Mouse (Mus musculus): ENCODE results near the gene Hk2.

Hk2 gene

GRCm38 (mm10) chr6:82774321-82774764, at the start of gene Hk2:
Gene Hk2, minus strand, starts transcription at chr6:82774454.
- DNase-seq (ENCODE audit: low spot score in 2 of 2), result peak; percentile 72 to 90

- DNase-seq (ENCODE audit: low spot score in 2 of 2), result no peak
These were observed 47.6 kb upstream of the Hk2 start for GRCm38 (mm10) chr6:82821758-82822253.

GRCm38 (mm10) chr6:82820716-82821115, 46.5 kb upstream of the Hk2 start:
- no peak for DNase-seq (ENCODE audit: low spot score in 2 of 2)

GRCm38 (mm10) chr6:82814821-82815220, 40.6 kb upstream of the Hk2 start:
- no peak for DNase-seq (ENCODE audit: low spot score in 2 of 2)

GRCm38 (mm10) chr6:82807984-82808700, 33.9 kb upstream of the Hk2 start:
- DNase-seq (ENCODE audit: low spot score in 2 of 2), result no peak

GRCm38 (mm10) chr6:82806971-82807370, 32.7 kb upstream of the Hk2 start:
- DNase-seq (ENCODE audit: low spot score in 2 of 2), result no peak

- DNase-seq (ENCODE audit: low spot score in 2 of 2), result no peak
These were observed 32.2 kb upstream of the Hk2 start for GRCm38 (mm10) chr6:82806503-82806902.

GRCm38 (mm10) chr6:82805894-82806293, 31.6 kb upstream of the Hk2 start:
- DNase-seq (ENCODE audit: low spot score in 2 of 2), result no peak

GRCm38 (mm10) chr6:82804984-82805383, 30.7 kb upstream of the Hk2 start:
- no peak for DNase-seq (ENCODE audit: low spot score in 2 of 2)

GRCm38 (mm10) chr6:82798202-82798737, 24.0 kb upstream of the Hk2 start:
- DNase-seq (ENCODE audit: low spot score in 2 of 2), result no peak

- peak in 1 of 2 experiments; percentile 17 for DNase-seq (ENCODE audit: low spot score in 2 of 2)
These were observed 23.1 kb upstream of the Hk2 start for GRCm38 (mm10) chr6:82797300-82797839.

GRCm38 (mm10) chr6:82790864-82791263, 16.6 kb upstream of the Hk2 start:
- no peak for DNase-seq (ENCODE audit: low spot score in 2 of 2)

GRCm38 (mm10) chr6:82783906-82784305, 9.7 kb upstream of the Hk2 start:
- no peak for DNase-seq (ENCODE audit: low spot score in 2 of 2)

- DNase-seq (ENCODE audit: low spot score in 2 of 2), result no peak
These were observed 6.6 kb upstream of the Hk2 start for GRCm38 (mm10) chr6:82780802-82781393.

GRCm38 (mm10) chr6:82780369-82780768, 6.1 kb upstream of the Hk2 start:
- DNase-seq (ENCODE audit: low spot score in 2 of 2), result no peak

GRCm38 (mm10) chr6:82777124-82777654, 2.9 kb upstream of the Hk2 start:
- no peak for DNase-seq (ENCODE audit: low spot score in 2 of 2)

GRCm38 (mm10) chr6:82775386-82775785, 1.1 kb upstream of the Hk2 start:
- no peak for DNase-seq (ENCODE audit: low spot score in 2 of 2)

- DNase-seq (ENCODE audit: low spot score in 2 of 2), result peak; percentile 36 to 38
These were observed 758 bp downstream of the Hk2 start for GRCm38 (mm10) chr6:82773261-82774131.

- peak in 1 of 2 experiments; percentile 47 for DNase-seq (ENCODE audit: low spot score in 2 of 2)
These were observed 1.7 kb downstream of the Hk2 start for GRCm38 (mm10) chr6:82772451-82773101.

GRCm38 (mm10) chr6:82771981-82772409, 2.3 kb downstream of the Hk2 start:
- DNase-seq (ENCODE audit: low spot score in 2 of 2), result no peak

- DNase-seq (ENCODE audit: low spot score in 2 of 2), result peak in 1 of 2 experiments; percentile 26
These were observed 3.2 kb downstream of the Hk2 start for GRCm38 (mm10) chr6:82771059-82771458.
